Mouse (Mus musculus): ENCODE measurements around the gene Rcor1. TPM values are rescaled to one million over a fixed set of nuclear protein-coding genes. Genes with fewer than 3 reads are reported as not detected.

Rcor1 gene
- total RNA-seq, 1 experiment = 13.0 TPM

GRCm38 (mm10) chr12:111088731-111089141 lies 49.6 kb downstream of the Rcor1 start:
- no peaks in the 10 kb centered on the region for H3K9me3 ChIP-seq (ENCODE audit: control insufficient read depth, insufficient read depth, low read depth, low read length)
- DNase-seq (ENCODE audit: low read depth, low spot score) = no peak
- in situ Hi-C loops (cut with MboI; ENCODE audit: low sequenced_read_pairs in 2 of 2, unreplicated experiment in 2 of 2) = no loop called here
- no peaks in the 10 kb centered on the region; the same call in 1 of the 2 replicates for H3K36me3 ChIP-seq (ENCODE audit: control insufficient read depth, insufficient read depth, low read length, poor library complexity, severe bottlenecking)
- no peak overlapping the region for H3K27ac ChIP-seq (ENCODE audit: insufficient read depth, low read depth, low read length, poor library complexity, severe bottlenecking)
- H3K4me1 ChIP-seq (ENCODE audit: control insufficient read depth in 2 of 2, insufficient read depth in 2 of 2, low read length in 2 of 2, poor library complexity in 1 of 2) = peaks cover 0 to 3% of the 10 kb centered on the region in 2 experiments; a peak in 2 of 4 replicates
- H3K9ac ChIP-seq (ENCODE audit: insufficient read depth, low read depth, low read length, poor library complexity, severe bottlenecking) = no peak overlapping the region
- no peak overlapping the region for H3K4me3 ChIP-seq (ENCODE audit: insufficient read depth in 1 of 2, low read depth in 1 of 2, low read length in 2 of 2, poor library complexity in 1 of 2, severe bottlenecking in 1 of 2)
- TF ChIP-seq HCFC1 (IDR thresholded peaks at IDR 0.05; ENCODE audit: borderline replicate concordance, insufficient read depth, low read length) (no peak), MAFK (IDR thresholded peaks at IDR 0.05; ENCODE audit: insufficient read depth, low read depth, low read length) (no peak), CHD2 (IDR thresholded peaks at IDR 0.05; ENCODE audit: low read depth, low read length) (no peak), ZC3H11A (IDR thresholded peaks at IDR 0.05; ENCODE audit: borderline replicate concordance, low read depth, low read length) (no peak), ZNF384 (IDR thresholded peaks at IDR 0.05; ENCODE audit: low read depth, low read length) (no peak)

- H3K27ac ChIP-seq (ENCODE audit: insufficient read depth, low read depth, low read length, poor library complexity, severe bottlenecking) = no peak overlapping the region
- H3K4me1 ChIP-seq (ENCODE audit: control insufficient read depth in 2 of 2, insufficient read depth in 2 of 2, low read length in 2 of 2, poor library complexity in 1 of 2) = peaks cover 0 to 3% of the 10 kb centered on the region in 2 experiments; a peak in 2 of 4 replicates
- 0 out of 2 replicates have a peak overlapping the region, but pooled peaks have one; percentile 15 for H3K9ac ChIP-seq (ENCODE audit: insufficient read depth, low read depth, low read length, poor library complexity, severe bottlenecking)
- H3K4me3 ChIP-seq (ENCODE audit: insufficient read depth in 1 of 2, low read depth in 1 of 2, low read length in 2 of 2, poor library complexity in 1 of 2, severe bottlenecking in 1 of 2) = no peak overlapping the region
- no peaks in the 10 kb centered on the region; the same call in 1 of the 2 replicates for H3K36me3 ChIP-seq (ENCODE audit: control insufficient read depth, insufficient read depth, low read length, poor library complexity, severe bottlenecking)
- H3K9me3 ChIP-seq (ENCODE audit: control insufficient read depth, insufficient read depth, low read depth, low read length) = no peaks in the 10 kb centered on the region
- no peak for DNase-seq (ENCODE audit: low read depth, low spot score)
- in situ Hi-C loops (cut with MboI; ENCODE audit: low sequenced_read_pairs in 2 of 2, unreplicated experiment in 2 of 2) = no loop called here
- TF ChIP-seq HCFC1 (IDR thresholded peaks at IDR 0.05; ENCODE audit: borderline replicate concordance, insufficient read depth, low read length) (no peak), ZC3H11A (IDR thresholded peaks at IDR 0.05; ENCODE audit: borderline replicate concordance, low read depth, low read length) (no peak), MAFK (IDR thresholded peaks at IDR 0.05; ENCODE audit: insufficient read depth, low read depth, low read length) (no peak), ZNF384 (IDR thresholded peaks at IDR 0.05; ENCODE audit: low read depth, low read length) (no peak), CHD2 (IDR thresholded peaks at IDR 0.05; ENCODE audit: low read depth, low read length) (no peak)
Observed at GRCm38 (mm10) chr12:111089145-111089544, 50.0 kb downstream of the Rcor1 start.

DNA sequence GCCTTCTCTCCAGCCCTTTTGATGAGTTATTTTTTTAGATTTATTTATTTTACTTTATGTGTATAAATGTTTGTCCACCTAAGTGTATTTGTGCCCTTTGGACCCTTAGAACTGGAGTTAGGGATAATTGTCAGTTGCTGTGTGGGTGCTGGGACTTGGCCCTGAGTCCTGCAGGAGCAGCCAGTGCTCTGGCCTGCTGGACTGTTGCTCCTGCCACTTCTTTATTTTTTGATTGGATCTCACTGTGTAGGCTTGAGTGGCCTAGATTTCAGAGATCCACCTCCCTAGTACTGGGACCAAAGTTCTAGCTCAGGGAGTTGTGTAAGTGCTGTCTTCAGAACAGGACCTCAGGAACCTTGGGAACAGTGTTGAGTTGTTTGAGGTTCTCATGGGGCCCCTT lies 51.6 kb downstream of the Rcor1 start:
- H3K9ac ChIP-seq (ENCODE audit: insufficient read depth, low read depth, low read length, poor library complexity, severe bottlenecking) = no peak overlapping the region
- H3K4me3 ChIP-seq (ENCODE audit: insufficient read depth in 1 of 2, low read depth in 1 of 2, low read length in 2 of 2, poor library complexity in 1 of 2, severe bottlenecking in 1 of 2) = no peak overlapping the region
- DNase-seq (ENCODE audit: low read depth, low spot score) = no peak
- no peaks in the 10 kb centered on the region; the same call in 1 of the 2 replicates for H3K36me3 ChIP-seq (ENCODE audit: control insufficient read depth, insufficient read depth, low read length, poor library complexity, severe bottlenecking)
- in situ Hi-C loops (cut with MboI; ENCODE audit: low sequenced_read_pairs in 2 of 2, unreplicated experiment in 2 of 2) = no loop called here
- H3K4me1 ChIP-seq (ENCODE audit: control insufficient read depth in 2 of 2, insufficient read depth in 2 of 2, low read length in 2 of 2, poor library complexity in 1 of 2) = peaks cover 0 to 3% of the 10 kb centered on the region in 2 experiments; a peak in 2 of 4 replicates
- no peak for TF ChIP-seq ZNF384 (IDR thresholded peaks at IDR 0.05; ENCODE audit: low read depth, low read length)
- no peak for TF ChIP-seq HCFC1 (IDR thresholded peaks at IDR 0.05; ENCODE audit: borderline replicate concordance, insufficient read depth, low read length)
- no peak for TF ChIP-seq CHD2 (IDR thresholded peaks at IDR 0.05; ENCODE audit: low read depth, low read length)
- TF ChIP-seq ZC3H11A (IDR thresholded peaks at IDR 0.05; ENCODE audit: borderline replicate concordance, low read depth, low read length) = no peak
- TF ChIP-seq MAFK (IDR thresholded peaks at IDR 0.05; ENCODE audit: insufficient read depth, low read depth, low read length) = no peak
- no peaks in the 10 kb centered on the region for H3K9me3 ChIP-seq (ENCODE audit: control insufficient read depth, insufficient read depth, low read depth, low read length)
- H3K27ac ChIP-seq (ENCODE audit: insufficient read depth, low read depth, low read length, poor library complexity, severe bottlenecking) = no peak overlapping the region

- no peak for DNase-seq (ENCODE audit: low read depth, low spot score)
- no peaks in the 10 kb centered on the region for H3K9me3 ChIP-seq (ENCODE audit: control insufficient read depth, insufficient read depth, low read depth, low read length)
- peaks cover under 1% of the 10 kb centered on the region; the same call in 1 of the 2 replicates for H3K36me3 ChIP-seq (ENCODE audit: control insufficient read depth, insufficient read depth, low read length, poor library complexity, severe bottlenecking)
- no peak overlapping the region for H3K4me3 ChIP-seq (ENCODE audit: insufficient read depth in 1 of 2, low read depth in 1 of 2, low read length in 2 of 2, poor library complexity in 1 of 2, severe bottlenecking in 1 of 2)
- no peak overlapping the region for H3K27ac ChIP-seq (ENCODE audit: insufficient read depth, low read depth, low read length, poor library complexity, severe bottlenecking)
- TF ChIP-seq ZNF384 (IDR thresholded peaks at IDR 0.05; ENCODE audit: low read depth, low read length) (no peak), ZC3H11A (IDR thresholded peaks at IDR 0.05; ENCODE audit: borderline replicate concordance, low read depth, low read length) (no peak), CHD2 (IDR thresholded peaks at IDR 0.05; ENCODE audit: low read depth, low read length) (no peak), MAFK (IDR thresholded peaks at IDR 0.05; ENCODE audit: insufficient read depth, low read depth, low read length) (no peak), HCFC1 (IDR thresholded peaks at IDR 0.05; ENCODE audit: borderline replicate concordance, insufficient read depth, low read length) (no peak)
- peaks cover 0 to 3% of the 10 kb centered on the region in 2 experiments; a peak in 2 of 4 replicates for H3K4me1 ChIP-seq (ENCODE audit: control insufficient read depth in 2 of 2, insufficient read depth in 2 of 2, low read length in 2 of 2, poor library complexity in 1 of 2)
- in situ Hi-C loops (cut with MboI; ENCODE audit: low sequenced_read_pairs in 2 of 2, unreplicated experiment in 2 of 2) = no loop called here
- no peak overlapping the region for H3K9ac ChIP-seq (ENCODE audit: insufficient read depth, low read depth, low read length, poor library complexity, severe bottlenecking)
Observed at GRCm38 (mm10) chr12:111091981-111092380, 52.8 kb downstream of the Rcor1 start.

All from ES-E14 (cell line).